Mouse (Mus musculus): ENCODE data around the gene Gramd4. TPM values are rescaled to one million over a fixed set of nuclear protein-coding genes. Genes with fewer than 3 reads are reported as not detected.

The Gramd4 gene
- polyA plus RNA-seq, 1 experiment: 36.2 TPM

- H3K79me2 ChIP-seq (ENCODE audit: control insufficient read depth, insufficient read depth): no peaks in the 10 kb centered on the region
- no peak overlapping the region for H3K4me3 ChIP-seq (ENCODE audit: insufficient read depth, poor library complexity, severe bottlenecking)
- peaks cover 15% of the 10 kb centered on the region for H3K27me3 ChIP-seq (ENCODE audit: control insufficient read depth, insufficient read depth, insufficient read length)
- H3ac ChIP-seq (ENCODE audit: control insufficient read depth, insufficient read length, low read depth): no peak overlapping the region
- no peak for TF ChIP-seq MYOD1 (IDR thresholded peaks at IDR 0.05; ENCODE audit: control insufficient read depth, insufficient read length, low read depth)
- no peaks in the 10 kb centered on the region for H3K36me3 ChIP-seq (ENCODE audit: control insufficient read depth, insufficient read depth)
- no peaks in the 10 kb centered on the region for H3K79me3 ChIP-seq (ENCODE audit: low read depth)
These were observed 38.6 kb upstream of the Gramd4 start for GRCm38 (mm10) chr15:86018753-86019512.

GRCm38 (mm10) chr15:86020008-86020407, 37.5 kb upstream of the Gramd4 start:
- H3K36me3 ChIP-seq (ENCODE audit: control insufficient read depth, insufficient read depth): no peaks in the 10 kb centered on the region
- no peaks in the 10 kb centered on the region for H3K79me3 ChIP-seq (ENCODE audit: low read depth)
- no peaks in the 10 kb centered on the region for H3K79me2 ChIP-seq (ENCODE audit: control insufficient read depth, insufficient read depth)
- peaks cover 17% of the 10 kb centered on the region for H3K27me3 ChIP-seq (ENCODE audit: control insufficient read depth, insufficient read depth, insufficient read length)
- no peak overlapping the region for H3ac ChIP-seq (ENCODE audit: control insufficient read depth, insufficient read length, low read depth)
- H3K4me3 ChIP-seq (ENCODE audit: insufficient read depth, poor library complexity, severe bottlenecking): no peak overlapping the region
- no peak for TF ChIP-seq MAX (IDR thresholded peaks at IDR 0.05)
- no peak for TF ChIP-seq CTCF (IDR thresholded peaks at IDR 0.05; ENCODE audit: control insufficient read depth, insufficient read depth, insufficient read length)
- no peak for TF ChIP-seq USF1 (IDR thresholded peaks at IDR 0.05; ENCODE audit: low read depth)
- no peak for TF ChIP-seq CEBPB (IDR thresholded peaks at IDR 0.05; ENCODE audit: low read depth)
- no peak for TF ChIP-seq FOSL1 (IDR thresholded peaks at IDR 0.05; ENCODE audit: insufficient read depth, low read length, poor library complexity, severe bottlenecking)
- no peak for TF ChIP-seq MYOG (IDR thresholded peaks at IDR 0.05; ENCODE audit: control insufficient read depth, extremely low read depth, insufficient read length)
- no peak for TF ChIP-seq MYOD1 (IDR thresholded peaks at IDR 0.05; ENCODE audit: control insufficient read depth, insufficient read length, low read depth)

GRCm38 (mm10) chr15:86021301-86021700, 36.2 kb upstream of the Gramd4 start:
- Histone ChIP-seq H3K27me3 (ENCODE audit: control insufficient read depth, insufficient read depth, insufficient read length) (peaks cover 27% of the 10 kb centered on the region), H3K79me3 (ENCODE audit: low read depth) (no peaks in the 10 kb centered on the region)

GRCm38 (mm10) chr15:86021971-86022370, 35.5 kb upstream of the Gramd4 start:
- TF ChIP-seq MAX (IDR thresholded peaks at IDR 0.05) (no peak), USF1 (IDR thresholded peaks at IDR 0.05; ENCODE audit: low read depth) (no peak), FOSL1 (IDR thresholded peaks at IDR 0.05; ENCODE audit: insufficient read depth, low read length, poor library complexity, severe bottlenecking) (no peak), MYOD1 (IDR thresholded peaks at IDR 0.05; ENCODE audit: control insufficient read depth, insufficient read length, low read depth) (no peak), MYOG (IDR thresholded peaks at IDR 0.05; ENCODE audit: control insufficient read depth, extremely low read depth, insufficient read length) (no peak), CEBPB (IDR thresholded peaks at IDR 0.05; ENCODE audit: low read depth) (no peak), CTCF (IDR thresholded peaks at IDR 0.05; ENCODE audit: control insufficient read depth, insufficient read depth, insufficient read length) (no peak)
- no peak overlapping the region for H3ac ChIP-seq (ENCODE audit: control insufficient read depth, insufficient read length, low read depth)
- H3K27me3 ChIP-seq (ENCODE audit: control insufficient read depth, insufficient read depth, insufficient read length): peaks cover 28% of the 10 kb centered on the region
- H3K79me2 ChIP-seq (ENCODE audit: control insufficient read depth, insufficient read depth): no peaks in the 10 kb centered on the region
- no peaks in the 10 kb centered on the region for H3K79me3 ChIP-seq (ENCODE audit: low read depth)
- no peak overlapping the region for H3K4me3 ChIP-seq (ENCODE audit: insufficient read depth, poor library complexity, severe bottlenecking)
- H3K36me3 ChIP-seq (ENCODE audit: control insufficient read depth, insufficient read depth): no peaks in the 10 kb centered on the region

More at GRCm38 (mm10) chr15:86021301-86021700, 36.2 kb upstream of the Gramd4 start:
- TF ChIP-seq MYOG (IDR thresholded peaks at IDR 0.05; ENCODE audit: control insufficient read depth, extremely low read depth, insufficient read length) (no peak), FOSL1 (IDR thresholded peaks at IDR 0.05; ENCODE audit: insufficient read depth, low read length, poor library complexity, severe bottlenecking) (no peak), CTCF (IDR thresholded peaks at IDR 0.05; ENCODE audit: control insufficient read depth, insufficient read depth, insufficient read length) (no peak), MYOD1 (IDR thresholded peaks at IDR 0.05; ENCODE audit: control insufficient read depth, insufficient read length, low read depth) (no peak), CEBPB (IDR thresholded peaks at IDR 0.05; ENCODE audit: low read depth) (no peak), MAX (IDR thresholded peaks at IDR 0.05) (no peak), USF1 (IDR thresholded peaks at IDR 0.05; ENCODE audit: low read depth) (no peak)
- H3K4me3 ChIP-seq (ENCODE audit: insufficient read depth, poor library complexity, severe bottlenecking): no peak overlapping the region
- no peaks in the 10 kb centered on the region for H3K79me2 ChIP-seq (ENCODE audit: control insufficient read depth, insufficient read depth)
- H3ac ChIP-seq (ENCODE audit: control insufficient read depth, insufficient read length, low read depth): no peak overlapping the region
- no peaks in the 10 kb centered on the region for H3K36me3 ChIP-seq (ENCODE audit: control insufficient read depth, insufficient read depth)

- Histone ChIP-seq H3K4me3 (ENCODE audit: insufficient read depth, poor library complexity, severe bottlenecking) (no peak overlapping the region), H3K79me2 (ENCODE audit: control insufficient read depth, insufficient read depth) (no peaks in the 10 kb centered on the region), H3ac (ENCODE audit: control insufficient read depth, insufficient read length, low read depth) (no peak overlapping the region), H3K27me3 (ENCODE audit: control insufficient read depth, insufficient read depth, insufficient read length) (peaks cover 58% of the 10 kb centered on the region), H3K36me3 (ENCODE audit: control insufficient read depth, insufficient read depth) (no peaks in the 10 kb centered on the region), H3K79me3 (ENCODE audit: low read depth) (no peaks in the 10 kb centered on the region)
- TF ChIP-seq CTCF (IDR thresholded peaks at IDR 0.05; ENCODE audit: control insufficient read depth, insufficient read depth, insufficient read length) (no peak), MYOD1 (IDR thresholded peaks at IDR 0.05; ENCODE audit: control insufficient read depth, insufficient read length, low read depth) (no peak), CEBPB (IDR thresholded peaks at IDR 0.05; ENCODE audit: low read depth) (no peak), MYOG (IDR thresholded peaks at IDR 0.05; ENCODE audit: control insufficient read depth, extremely low read depth, insufficient read length) (no peak), USF1 (IDR thresholded peaks at IDR 0.05; ENCODE audit: low read depth) (no peak), FOSL1 (IDR thresholded peaks at IDR 0.05; ENCODE audit: insufficient read depth, low read length, poor library complexity, severe bottlenecking) (no peak), MAX (IDR thresholded peaks at IDR 0.05) (no peak)
These were observed 29.6 kb upstream of the Gramd4 start for GRCm38 (mm10) chr15:86027871-86028270.

- H3K79me2 ChIP-seq (ENCODE audit: control insufficient read depth, insufficient read depth): no peaks in the 10 kb centered on the region
- no peak overlapping the region for H3K4me3 ChIP-seq (ENCODE audit: insufficient read depth, poor library complexity, severe bottlenecking)
- H3K27me3 ChIP-seq (ENCODE audit: control insufficient read depth, insufficient read depth, insufficient read length): peaks cover 56% of the 10 kb centered on the region
- H3K36me3 ChIP-seq (ENCODE audit: control insufficient read depth, insufficient read depth): no peaks in the 10 kb centered on the region
- TF ChIP-seq MYOD1 (IDR thresholded peaks at IDR 0.05; ENCODE audit: control insufficient read depth, insufficient read length, low read depth): no peak
- TF ChIP-seq USF1 (IDR thresholded peaks at IDR 0.05; ENCODE audit: low read depth): no peak
- no peak for TF ChIP-seq MAX (IDR thresholded peaks at IDR 0.05)
- no peak for TF ChIP-seq CTCF (IDR thresholded peaks at IDR 0.05; ENCODE audit: control insufficient read depth, insufficient read depth, insufficient read length)
- H3K79me3 ChIP-seq (ENCODE audit: low read depth): no peaks in the 10 kb centered on the region
- no peak overlapping the region for H3ac ChIP-seq (ENCODE audit: control insufficient read depth, insufficient read length, low read depth)
These were observed 27.5 kb upstream of the Gramd4 start for GRCm38 (mm10) chr15:86029981-86030380.
